Mouse (Mus musculus): ENCODE data around the gene Scnn1b.

Scnn1b gene

DNA sequence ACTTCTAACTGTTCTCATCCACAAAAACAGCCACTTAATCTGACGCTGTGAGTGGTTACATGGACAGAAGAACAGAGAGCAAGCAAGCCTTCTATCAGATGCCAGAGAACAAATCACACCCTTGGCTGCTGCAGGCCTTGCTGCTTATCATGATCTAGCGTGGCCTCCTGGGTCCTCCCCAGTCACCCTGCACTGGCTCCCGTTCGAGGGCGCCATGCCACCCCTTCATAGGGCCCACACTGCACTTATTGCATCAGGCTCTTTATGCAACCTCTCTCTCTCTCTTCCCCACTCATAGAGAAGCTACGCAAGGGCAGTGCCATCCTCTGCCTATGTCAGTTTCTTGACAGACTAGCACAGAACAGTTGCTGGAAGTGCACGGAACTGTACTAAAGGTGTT is 101.3 kb downstream of the Scnn1b start:
- no peak for DNase-seq (ENCODE audit: low spot score)

Data from layer of hippocampus, adult 9-10 months (tissue).